Mouse (Mus musculus) megakaryocyte, embryonic 14.5 days (primary cell): ENCODE measurements around the gene Robo1. TPM values are rescaled to one million over a fixed set of nuclear protein-coding genes. Genes with fewer than 3 reads are reported as not detected.

Experiments used
- H3K27me3 ChIP-seq: replicated peaks from 2 replicates; pipeline ENCODE3; 2012; ENCODE audit warnings: inconsistent platforms
- H3K36me3 ChIP-seq: replicated peaks from 2 replicates; pipeline ENCODE3; 2012; ENCODE audit warnings: low read length, inconsistent platforms, mixed read lengths
- H3K4me1 ChIP-seq: 2 replicates; pipeline ENCODE4 v1.6.1; 2012; ENCODE audit warnings: inconsistent platforms
- H3K4me3 ChIP-seq: replicated peaks from 2 replicates; pipeline ENCODE3; 2012; ENCODE audit warnings: moderate library complexity, mild to moderate bottlenecking, inconsistent platforms
- H3K9me3 ChIP-seq: 2 replicates; pipeline ENCODE4 v1.6.1; 2012; ENCODE audit warnings: inconsistent platforms
- FLI1 ChIP-seq: IDR thresholded peaks from 2 replicates; pipeline ENCODE4 v1.6.1; 2012; ENCODE audit warnings: low read length, inconsistent platforms, mixed read lengths
- GATA1 ChIP-seq: IDR thresholded peaks from 3 replicates; pipeline ENCODE4 v1.6.1; 2012; ENCODE audit warnings: mixed read lengths, low read length, inconsistent platforms, borderline replicate concordance
- polyA plus RNA-seq: library from polyadenylated mRNA; stranded (reverse); fragments of >175 nt; gene quantifications from 2 replicates; pipeline ENCODE4 v1.2.3, GENCODE M21; 2012; ENCODE audit warnings: low replicate concordance; ENCODE audit not compliant: insufficient read depth

The Robo1 gene
- polyA plus RNA-seq, 1 experiment = 0.03 TPM

DNA sequence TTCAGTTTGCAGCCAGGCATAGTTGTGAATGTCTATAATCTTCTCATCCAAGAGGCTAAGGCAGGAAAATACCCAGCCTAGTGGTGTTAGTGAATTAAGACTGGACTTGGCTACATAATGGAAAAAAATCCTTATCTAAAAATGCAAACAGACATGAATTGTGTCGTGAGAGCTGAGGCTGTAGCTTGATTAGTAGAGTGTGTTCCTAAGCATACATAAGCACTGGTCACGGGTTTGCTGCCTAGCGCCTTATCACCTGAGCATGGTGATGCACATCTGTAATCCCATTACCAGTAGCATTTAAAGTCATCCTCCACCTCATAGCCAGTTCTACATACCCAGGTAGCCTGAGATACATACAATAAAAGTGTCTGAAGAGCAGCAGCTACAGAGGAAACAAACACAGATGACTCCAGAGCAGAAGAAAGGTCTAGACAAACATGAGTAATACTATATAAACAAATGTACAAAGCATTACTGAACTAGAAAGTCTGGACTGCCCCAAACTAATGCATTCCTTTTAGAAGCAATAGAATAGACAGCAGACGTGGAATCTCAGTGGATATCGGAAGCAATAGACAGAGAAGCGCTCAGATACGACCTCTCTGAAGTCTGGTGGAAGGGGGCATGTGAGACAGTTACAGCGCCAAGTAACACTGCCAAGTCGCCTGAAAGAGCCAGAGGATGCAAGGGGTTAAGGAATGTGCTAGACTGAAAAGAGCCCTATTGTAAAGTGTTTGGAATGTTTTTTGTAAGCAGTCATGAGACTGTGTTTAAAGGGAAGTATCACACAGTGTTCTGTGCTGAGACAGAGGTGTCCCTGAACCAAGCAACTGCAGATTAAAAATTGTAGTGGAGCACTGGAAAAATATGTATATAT, 333.1 kb downstream of the Robo1 start:
- Histone ChIP-seq H3K36me3 (no peaks in the 10 kb centered on the region), H3K9me3 (no peaks in the 10 kb centered on the region), H3K4me1 (no peaks in the 10 kb centered on the region), H3K27me3 (no peaks in the 10 kb centered on the region), H3K4me3 (no peak overlapping the region)
- TF ChIP-seq FLI1 (no peak), GATA1 (no peak)

DNA sequence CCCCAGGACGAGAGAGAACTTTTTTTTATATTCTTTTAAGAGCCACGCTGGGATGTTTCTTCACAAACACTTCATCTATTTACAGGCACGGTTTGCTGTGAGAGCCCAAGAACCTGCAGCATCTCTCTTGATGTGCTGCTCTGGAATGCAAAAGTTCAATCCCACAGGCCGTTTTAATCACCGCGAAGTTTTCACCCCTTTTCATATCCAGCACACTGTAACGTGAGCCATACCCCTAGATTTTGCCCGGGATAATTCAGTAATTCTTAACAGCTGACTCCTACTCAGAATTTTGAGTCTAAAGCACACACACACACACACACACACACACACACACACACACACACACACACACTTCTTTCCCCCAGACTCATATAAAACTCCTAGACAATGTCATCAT, 337.8 kb downstream of the Robo1 start:
- Histone ChIP-seq H3K4me1 (no peaks in the 10 kb centered on the region), H3K27me3 (no peaks in the 10 kb centered on the region), H3K9me3 (no peaks in the 10 kb centered on the region), H3K4me3 (no peak overlapping the region), H3K36me3 (no peaks in the 10 kb centered on the region)
- TF ChIP-seq GATA1 (no peak), FLI1 (no peak)

DNA sequence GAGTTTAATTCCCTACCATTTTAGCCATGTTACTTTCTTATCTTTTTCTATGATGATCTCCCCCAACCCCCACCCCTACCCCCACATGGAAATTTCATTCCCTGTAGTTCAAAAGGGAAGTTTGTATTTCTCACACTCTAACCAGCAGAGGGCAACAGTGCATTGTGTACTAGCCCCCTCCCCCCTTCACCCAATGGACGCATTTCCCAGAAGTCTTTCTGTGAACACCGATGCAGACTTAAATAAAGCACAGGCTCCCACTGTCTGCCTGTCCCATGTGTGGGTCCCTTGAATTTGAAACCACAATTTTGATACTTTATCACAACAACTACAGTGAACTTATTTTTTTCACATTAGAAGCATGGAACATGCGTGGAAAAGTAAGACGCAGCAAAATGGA, 341.2 kb downstream of the Robo1 start:
- Histone ChIP-seq H3K36me3 (no peaks in the 10 kb centered on the region), H3K4me1 (no peaks in the 10 kb centered on the region), H3K9me3 (no peaks in the 10 kb centered on the region), H3K4me3 (no peak overlapping the region), H3K27me3 (no peaks in the 10 kb centered on the region)
- TF ChIP-seq FLI1 (no peak), GATA1 (no peak)

DNA sequence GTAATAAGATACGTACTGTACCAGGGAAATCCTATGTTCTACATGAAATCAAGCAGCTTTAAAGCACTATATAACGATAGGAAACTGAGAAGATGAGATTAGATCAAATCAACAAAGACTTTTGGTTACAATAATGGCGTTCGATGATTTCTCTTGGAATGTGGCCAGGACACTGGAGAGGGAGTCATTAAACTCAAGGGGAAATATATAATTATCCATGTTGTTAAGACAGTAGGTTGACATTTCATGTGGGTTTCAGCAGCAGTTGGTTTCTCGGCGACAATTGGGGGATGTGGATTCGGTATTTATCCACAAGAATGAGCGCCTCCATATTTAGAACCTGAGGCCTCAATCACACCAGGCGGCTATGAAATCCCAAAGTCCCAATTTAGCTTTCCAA, 347.3 kb downstream of the Robo1 start:
- H3K4me3 ChIP-seq = no peak overlapping the region

GRCm38 (mm10) chr16:72662837-72663350, 354.8 kb downstream of the Robo1 start:
- Histone ChIP-seq H3K27me3 (peaks cover 17% of the 10 kb centered on the region), H3K9me3 (no peaks in the 10 kb centered on the region), H3K4me3 (no peak overlapping the region), H3K36me3 (no peaks in the 10 kb centered on the region), H3K4me1 (peaks cover 8% of the 10 kb centered on the region; the same call in 1 of the 2 replicates)
- no peak for TF ChIP-seq GATA1
- TF ChIP-seq FLI1 = no peak

More for the DNA sequence above, 347.3 kb downstream of the Robo1 start:
- Histone ChIP-seq H3K27me3 (no peaks in the 10 kb centered on the region), H3K9me3 (0 out of 2 replicates have a peak, but pooled peaks cover 4% of the 10 kb centered on the region), H3K4me1 (no peaks in the 10 kb centered on the region), H3K36me3 (no peaks in the 10 kb centered on the region)
- TF ChIP-seq FLI1 (no peak), GATA1 (no peak)

GRCm38 (mm10) chr16:72663351-72664232, 355.5 kb downstream of the Robo1 start:
- peak overlapping the region; percentile 67 for H3K4me3 ChIP-seq
- no peaks in the 10 kb centered on the region for H3K9me3 ChIP-seq
- peaks cover 8% of the 10 kb centered on the region; the same call in 1 of the 2 replicates for H3K4me1 ChIP-seq
- H3K36me3 ChIP-seq = no peaks in the 10 kb centered on the region
- H3K27me3 ChIP-seq = peaks cover 17% of the 10 kb centered on the region
- no peak for TF ChIP-seq GATA1
- no peak for TF ChIP-seq FLI1

GRCm38 (mm10) chr16:72664233-72664613, 356.1 kb downstream of the Robo1 start:
- no peak overlapping the region for H3K4me3 ChIP-seq
- H3K36me3 ChIP-seq = no peaks in the 10 kb centered on the region
- TF ChIP-seq GATA1 (no peak), FLI1 (no peak)
- H3K4me1 ChIP-seq = peaks cover 8% of the 10 kb centered on the region; the same call in 1 of the 2 replicates
- no peaks in the 10 kb centered on the region for H3K9me3 ChIP-seq
- peaks cover 17% of the 10 kb centered on the region for H3K27me3 ChIP-seq

GRCm38 (mm10) chr16:72664806-72665205, 356.7 kb downstream of the Robo1 start:
- no peaks in the 10 kb centered on the region for H3K36me3 ChIP-seq
- TF ChIP-seq FLI1 (no peak), GATA1 (no peak)
- peaks cover 17% of the 10 kb centered on the region for H3K27me3 ChIP-seq
- no peaks in the 10 kb centered on the region for H3K9me3 ChIP-seq
- H3K4me3 ChIP-seq = no peak overlapping the region
- H3K4me1 ChIP-seq = peaks cover 8% of the 10 kb centered on the region; the same call in 1 of the 2 replicates

DNA sequence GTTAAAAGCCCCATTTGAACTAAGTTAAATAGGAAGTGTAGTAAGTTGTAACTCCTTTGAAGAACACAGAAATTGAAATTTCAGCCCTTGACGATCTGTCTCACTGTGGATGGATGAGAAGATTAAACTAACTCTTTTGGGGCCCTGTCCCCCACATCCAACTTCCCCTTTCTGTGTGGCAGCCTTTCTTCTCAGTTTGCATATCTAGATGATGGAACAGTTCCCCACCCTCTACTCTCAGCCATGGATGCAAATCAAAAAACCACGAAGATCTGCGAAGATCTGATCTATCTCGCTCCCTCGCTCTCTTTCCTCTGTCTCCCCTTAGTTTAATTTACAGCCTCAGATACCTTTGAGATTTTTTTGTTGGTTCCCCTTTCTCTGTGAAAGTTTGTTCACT, 357.3 kb downstream of the Robo1 start:
- Histone ChIP-seq H3K9me3 (no peaks in the 10 kb centered on the region), H3K4me3 (no peak overlapping the region), H3K4me1 (peaks cover 8% of the 10 kb centered on the region; the same call in 1 of the 2 replicates), H3K27me3 (peaks cover 17% of the 10 kb centered on the region), H3K36me3 (no peaks in the 10 kb centered on the region)
- TF ChIP-seq FLI1 (no peak), GATA1 (no peak)
